ENCODE assay signal across 10 mouse cellular contexts in genomic region chr1:75442811-75443210, GRCm38 (mm10). TPM values are rescaled to one million over a fixed set of nuclear protein-coding genes. Genes with fewer than 3 reads are reported as not detected.
DNase-seq lines count a peak whose midpoint lies in the region; ATAC-seq lines count a peak whose summit lies in the region.
"Had no signal": no experiment of that assay in that cellular context is flagged by ENCODE, and none has a peak within 500 bp of the region (broad histone marks: within the 10 kb centered on the region; RNA-seq: fewer than 3 reads in every experiment).

No protein-coding gene starts in this region.

- no peak overlapping the region for H3K9ac ChIP-seq in forebrain, embryonic 11.5 days (ENCODE audit: low read length)
- H3K9ac ChIP-seq in hindbrain, embryonic 15.5 days = no peak overlapping the region
- H3K9ac ChIP-seq in neural tube, embryonic 13.5 days = 0 out of 2 replicates have a peak overlapping the region, but pooled peaks have one; percentile 53

- 37% methylated on average over 8 of the region's 8 CpGs for WGBS in forebrain, embryonic 10.5 days
- WGBS in forebrain, embryonic 11.5 days = 24% methylated on average over 8 of the region's 8 CpGs
- 21% methylated on average over 8 of the region's 8 CpGs for WGBS in hindbrain, embryonic 15.5 days
- WGBS in neural tube, embryonic 13.5 days = 18% methylated on average over 8 of the region's 8 CpGs

- DNase-seq in forebrain, embryonic 10.5 days (ENCODE audit: extremely low spot score, low spot score) = no peak
- DNase-seq in forebrain, embryonic 11.5 days (ENCODE audit: low spot score) = no peak
- DNase-seq in cerebellum, postnatal 36 days = peak; percentile 84 to 88
- no peak for DNase-seq in thymus, postnatal 36 days
- DNase-seq in urinary bladder, postnatal 4 days (ENCODE audit: low spot score in 2 of 2) = no peak
- DNase-seq in thymus, postnatal 0 days (ENCODE audit: low spot score) = no peak
- DNase-seq: heart, postnatal 4 days; kidney, postnatal 25 days had no signal

- no peak overlapping the region for H3K4me2 ChIP-seq in forebrain, embryonic 11.5 days (ENCODE audit: low read depth, low read length, severe bottlenecking)
- no peak overlapping the region for H3K4me2 ChIP-seq in hindbrain, embryonic 15.5 days
- peak overlapping the region; percentile 27; the same call in 1 of the 2 replicates for H3K4me2 ChIP-seq in neural tube, embryonic 13.5 days

- H3K9me3 ChIP-seq in forebrain, embryonic 10.5 days = no peaks in the 10 kb centered on the region
- no peaks in the 10 kb centered on the region for H3K9me3 ChIP-seq in forebrain, embryonic 11.5 days (ENCODE audit: control insufficient read depth, low read length)
- H3K9me3 ChIP-seq in hindbrain, embryonic 15.5 days = no peaks in the 10 kb centered on the region
- H3K9me3 ChIP-seq in neural tube, embryonic 13.5 days = no peaks in the 10 kb centered on the region

- H3K4me3 ChIP-seq in forebrain, embryonic 10.5 days = peak overlapping the region; percentile 4; the same call in 1 of the 2 replicates
- H3K4me3 ChIP-seq in forebrain, embryonic 11.5 days (ENCODE audit: low read depth, low read length) = no peak overlapping the region
- no peak overlapping the region for H3K4me3 ChIP-seq in hindbrain, embryonic 15.5 days
- H3K4me3 ChIP-seq in neural tube, embryonic 13.5 days = no peak overlapping the region

- peaks cover 64% of the 10 kb centered on the region for H3K27me3 ChIP-seq in forebrain, embryonic 10.5 days (ENCODE audit: poor library complexity, severe bottlenecking)
- H3K27me3 ChIP-seq in forebrain, embryonic 11.5 days (ENCODE audit: control insufficient read depth, insufficient read depth, low read length) = peaks cover 14% of the 10 kb centered on the region
- H3K27me3 ChIP-seq in hindbrain, embryonic 15.5 days = no peaks in the 10 kb centered on the region
- no peaks in the 10 kb centered on the region for H3K27me3 ChIP-seq in neural tube, embryonic 13.5 days

- H3K4me1 ChIP-seq in forebrain, embryonic 10.5 days = peaks cover 69% of the 10 kb centered on the region
- H3K4me1 ChIP-seq in forebrain, embryonic 11.5 days (replicated peaks; ENCODE audit: control insufficient read depth, insufficient read depth, low read length) = peaks cover 35% of the 10 kb centered on the region
- H3K4me1 ChIP-seq in hindbrain, embryonic 15.5 days (replicated peaks) = peaks cover 58% of the 10 kb centered on the region
- H3K4me1 ChIP-seq in neural tube, embryonic 13.5 days (replicated peaks) = peaks cover 69% of the 10 kb centered on the region

- ATAC-seq in forebrain, embryonic 11.5 days (replicated peaks; ENCODE audit: low FRiP score) = no peak
- ATAC-seq in hindbrain, embryonic 15.5 days (ENCODE audit: low FRiP score, low read depth) = no peak
- ATAC-seq in neural tube, embryonic 13.5 days (ENCODE audit: low read depth) = 0 out of 2 replicates have a peak, but pooled peaks have one; percentile 4

- H3K36me3 ChIP-seq in forebrain, embryonic 10.5 days (replicated peaks) = peaks cover 20% of the 10 kb centered on the region
- H3K36me3 ChIP-seq in forebrain, embryonic 11.5 days (ENCODE audit: control insufficient read depth, insufficient read depth, low read length) = no peaks in the 10 kb centered on the region
- no peaks in the 10 kb centered on the region for H3K36me3 ChIP-seq in hindbrain, embryonic 15.5 days
- H3K36me3 ChIP-seq in neural tube, embryonic 13.5 days = 0 out of 2 replicates have a peak, but pooled peaks cover 7% of the 10 kb centered on the region

- H3K27ac ChIP-seq in forebrain, embryonic 10.5 days = peak overlapping the region; percentile 81
- H3K27ac ChIP-seq in forebrain, embryonic 11.5 days (ENCODE audit: low read depth, low read length) = no peak overlapping the region
- peak overlapping the region; percentile 21; the same call in 1 of the 2 replicates for H3K27ac ChIP-seq in hindbrain, embryonic 15.5 days (replicated peaks)
- H3K27ac ChIP-seq in neural tube, embryonic 13.5 days (replicated peaks) = peak overlapping the region; percentile 92

RNA-seq across cellular contexts. Expression of gene Gmppa, which starts 7.1 kb away (rescaled TPM):
- 55.9 and 60.1 TPM in 2 replicates for polyA plus RNA-seq in forebrain, embryonic 10.5 days (2016; fragmentation: Nextera tagmentation; extraction: Ambion mirVana)
- polyA plus RNA-seq in forebrain, embryonic 11.5 days (2014; fragmentation: Nextera tagmentation; extraction: Ambion mirVana) = 46.3 and 47.2 TPM in 2 replicates
- polyA plus RNA-seq in hindbrain, embryonic 15.5 days (2015; fragmentation: Nextera tagmentation; extraction: Ambion mirVana) = 73.8 and 79.0 TPM in 2 replicates
- 74.4 and 75.9 TPM in 2 replicates for polyA plus RNA-seq in neural tube, embryonic 13.5 days (2015; fragmentation: Nextera tagmentation; extraction: Ambion mirVana)
- 51.4 and 58.5 TPM in 2 replicates for polyA plus RNA-seq in thymus, postnatal 0 days (2015; fragmentation: Nextera tagmentation; extraction: Ambion mirVana)

RNA-seq across cellular contexts. Expression of gene Asic4, which starts 7.4 kb away (rescaled TPM):
- 3.1 and 3.4 TPM in 2 replicates for polyA plus RNA-seq in forebrain, embryonic 10.5 days (2016; fragmentation: Nextera tagmentation; extraction: Ambion mirVana)
- polyA plus RNA-seq in forebrain, embryonic 11.5 days (2014; fragmentation: Nextera tagmentation; extraction: Ambion mirVana) = 0.61 TPM in 2 replicates
- 21.2 and 22.8 TPM in 2 replicates for polyA plus RNA-seq in hindbrain, embryonic 15.5 days (2015; fragmentation: Nextera tagmentation; extraction: Ambion mirVana)
- polyA plus RNA-seq in neural tube, embryonic 13.5 days (2015; fragmentation: Nextera tagmentation; extraction: Ambion mirVana) = 28.7 and 28.8 TPM in 2 replicates
- polyA plus RNA-seq in thymus, postnatal 0 days (2015; fragmentation: Nextera tagmentation; extraction: Ambion mirVana) = not detected in 2 replicates

RNA-seq across cellular contexts. Expression of gene Chpf, which starts 36.3 kb away (rescaled TPM):
- 20.1 and 20.5 TPM in 2 replicates for polyA plus RNA-seq in forebrain, embryonic 10.5 days (2016; fragmentation: Nextera tagmentation; extraction: Ambion mirVana)
- polyA plus RNA-seq in forebrain, embryonic 11.5 days (2014; fragmentation: Nextera tagmentation; extraction: Ambion mirVana) = 21.3 and 23.3 TPM in 2 replicates
- polyA plus RNA-seq in hindbrain, embryonic 15.5 days (2015; fragmentation: Nextera tagmentation; extraction: Ambion mirVana) = 46.1 and 53.4 TPM in 2 replicates
- 39.1 and 41.0 TPM in 2 replicates for polyA plus RNA-seq in neural tube, embryonic 13.5 days (2015; fragmentation: Nextera tagmentation; extraction: Ambion mirVana)
- polyA plus RNA-seq in thymus, postnatal 0 days (2015; fragmentation: Nextera tagmentation; extraction: Ambion mirVana) = 10.7 and 11.4 TPM in 2 replicates

RNA-seq across cellular contexts. Expression of gene Tmem198, which starts 36.5 kb away (rescaled TPM):
- 4.5 and 6.1 TPM in 2 replicates for polyA plus RNA-seq in forebrain, embryonic 10.5 days (2016; fragmentation: Nextera tagmentation; extraction: Ambion mirVana)
- 8.9 and 9.4 TPM in 2 replicates for polyA plus RNA-seq in forebrain, embryonic 11.5 days (2014; fragmentation: Nextera tagmentation; extraction: Ambion mirVana)
- polyA plus RNA-seq in hindbrain, embryonic 15.5 days (2015; fragmentation: Nextera tagmentation; extraction: Ambion mirVana) = 45.2 and 49.9 TPM in 2 replicates
- polyA plus RNA-seq in neural tube, embryonic 13.5 days (2015; fragmentation: Nextera tagmentation; extraction: Ambion mirVana) = 37.2 and 40.9 TPM in 2 replicates
- 0.30 and 0.39 TPM in 2 replicates for polyA plus RNA-seq in thymus, postnatal 0 days (2015; fragmentation: Nextera tagmentation; extraction: Ambion mirVana)

Comparison
In these comparisons a context has a peak if more than half of its experiments do, and no peak if none do; other contexts are left out.
1. DNase-seq: peak in cerebellum, postnatal 36 days (2 of 2); none in forebrain, embryonic 10.5 days (single experiment), forebrain, embryonic 11.5 days (single experiment), thymus, postnatal 36 days (0 of 2), urinary bladder, postnatal 4 days (0 of 2) and thymus, postnatal 0 days (single experiment).